Mouse (Mus musculus): Measurements from ENCODE around the gene Gmppa.

- TF ChIP-seq CTCF (conservative IDR thresholded peaks at IDR 0.05; ENCODE audit: low read length) (no peak), POU5F1 (IDR thresholded peaks at IDR 0.05; ENCODE audit: borderline replicate concordance, low read length) (no peak), NANOG (IDR thresholded peaks at IDR 0.05; ENCODE audit: borderline replicate concordance, low read length) (no peak)
Measured at GRCm38 (mm10) chr1:75386149-75386548, 49.6 kb upstream of the Gmppa start.

Measured in E14TG2a.4 (cell line).